Mouse (Mus musculus): ENCODE data around the gene Jam2.

Jam2 gene

DNA sequence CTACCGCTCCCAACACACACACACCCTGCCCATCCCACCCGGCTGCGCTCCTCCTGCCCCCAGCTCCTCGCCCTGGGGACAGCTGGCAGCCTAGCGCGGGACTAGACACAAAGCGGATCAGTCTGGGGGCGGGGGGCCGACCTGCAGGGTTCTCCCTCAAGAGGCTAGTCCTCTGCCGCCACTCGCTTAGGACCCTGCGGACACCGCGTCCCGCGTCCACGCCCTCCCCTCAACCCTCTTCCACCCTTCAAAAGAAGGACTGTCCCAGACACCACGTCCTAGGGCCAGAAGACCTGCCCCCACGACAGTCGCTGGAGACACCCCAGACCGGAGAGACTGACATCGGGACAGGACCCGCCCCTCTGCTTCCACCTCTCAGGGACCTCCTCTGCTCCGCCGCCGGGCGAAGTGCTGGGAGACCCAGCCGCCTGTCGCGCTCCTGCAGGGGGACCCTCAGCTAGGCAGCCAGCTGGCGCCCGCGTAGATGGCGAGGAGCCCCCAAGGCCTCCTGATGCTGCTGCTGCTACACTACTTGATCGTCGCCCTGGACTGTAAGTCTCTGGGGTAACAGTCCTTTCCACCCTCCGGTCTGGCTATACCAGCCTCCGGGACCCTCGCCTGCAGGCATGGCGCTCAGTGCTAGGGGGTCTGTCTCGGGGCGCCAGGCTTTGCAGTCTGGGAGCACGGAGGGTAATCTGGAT lies at the start of gene Jam2:
TSS of gene Jam2 (plus strand) at position 121 of the 701 bp plus-strand sequence.
- DNase-seq, result peak; percentile 10

DNA sequence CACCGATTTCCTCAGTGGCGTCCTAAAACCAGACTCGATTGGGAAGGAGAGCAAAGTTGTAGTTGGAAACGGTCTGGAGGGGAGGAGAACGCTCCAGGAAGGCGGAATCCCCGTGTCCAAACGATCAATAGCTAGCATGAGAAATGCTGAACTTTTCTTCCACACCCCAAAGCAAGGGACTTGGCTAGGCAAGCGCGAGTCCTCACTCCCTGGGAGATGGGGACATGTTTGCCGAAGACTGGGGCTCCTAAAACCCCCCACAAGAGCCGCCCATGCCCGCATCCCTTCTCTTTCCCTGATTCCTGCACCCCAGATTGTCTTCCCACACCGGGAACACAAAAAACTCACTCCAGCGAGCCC lies 39.1 kb upstream of the Jam2 start:
- no peak for DNase-seq

DNA sequence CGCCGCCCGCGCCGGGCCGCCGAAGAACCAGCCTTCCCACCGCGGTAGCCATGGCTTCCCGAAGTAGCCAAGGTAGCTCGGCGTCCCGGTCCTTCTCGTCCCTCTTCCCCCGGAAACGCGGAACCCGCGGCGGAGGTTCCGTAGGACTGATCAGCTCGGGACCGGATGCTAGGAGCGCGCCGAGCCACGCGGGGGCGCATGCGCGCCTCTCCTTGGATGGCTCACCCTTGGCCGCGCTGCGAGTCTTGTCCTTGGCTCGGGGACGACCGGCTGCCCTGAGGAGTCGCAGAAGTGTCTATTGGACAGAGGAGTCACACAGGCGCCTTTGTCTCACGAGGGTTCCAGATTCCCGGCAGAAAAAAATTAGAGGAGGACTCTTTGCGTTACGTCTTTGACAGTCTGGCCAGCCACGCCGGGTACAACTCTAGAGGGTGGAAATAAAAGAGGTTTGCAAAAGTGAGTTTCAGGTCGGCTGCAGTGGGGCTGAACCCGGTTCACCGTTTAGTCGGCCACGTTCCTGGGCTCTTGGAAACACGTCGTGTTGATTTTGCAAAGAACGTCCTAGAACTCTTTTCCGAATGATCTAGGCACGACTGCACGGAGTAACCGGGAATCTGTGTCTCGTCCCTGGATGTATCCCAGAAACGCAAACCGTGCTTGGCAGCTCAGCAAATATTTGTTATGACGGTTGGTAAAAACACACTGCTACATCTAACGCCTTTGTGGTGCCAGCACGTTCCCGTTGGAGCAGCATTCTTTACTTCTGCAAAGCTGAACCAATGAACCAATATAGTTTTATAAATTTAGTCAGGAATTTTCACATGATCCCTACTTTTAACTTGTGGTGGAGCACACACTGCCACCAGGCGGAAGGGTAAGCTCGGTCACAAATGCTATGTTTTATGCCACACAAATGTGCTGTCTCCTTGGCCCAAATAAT lies 38.5 kb upstream of the Jam2 start, which contains the start of gene Mrpl39:
TSS of gene Mrpl39 (minus strand) at position 577 of the 940 bp plus-strand sequence.
- DNase-seq, result peak; percentile 97

DNA sequence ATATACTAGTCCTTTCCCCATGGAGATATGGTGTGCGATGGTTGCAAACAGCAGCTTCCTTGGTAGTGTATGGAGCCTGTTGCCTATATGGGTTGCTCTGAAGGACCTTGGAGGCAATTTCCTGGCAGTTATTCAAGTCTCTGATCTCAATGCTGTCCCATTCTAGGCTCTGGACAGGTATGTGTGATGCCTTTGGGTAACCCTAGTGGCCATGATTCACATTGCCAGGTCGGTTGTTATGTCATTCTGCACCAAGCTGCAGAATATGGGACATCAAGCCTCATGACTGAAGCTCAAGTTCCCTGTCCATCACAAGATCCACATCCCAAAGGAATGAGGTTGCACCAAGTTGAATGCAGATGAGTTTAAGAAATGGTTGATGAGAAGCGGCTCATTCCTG lies 36.6 kb upstream of the Jam2 start:
- no peak for DNase-seq

DNA sequence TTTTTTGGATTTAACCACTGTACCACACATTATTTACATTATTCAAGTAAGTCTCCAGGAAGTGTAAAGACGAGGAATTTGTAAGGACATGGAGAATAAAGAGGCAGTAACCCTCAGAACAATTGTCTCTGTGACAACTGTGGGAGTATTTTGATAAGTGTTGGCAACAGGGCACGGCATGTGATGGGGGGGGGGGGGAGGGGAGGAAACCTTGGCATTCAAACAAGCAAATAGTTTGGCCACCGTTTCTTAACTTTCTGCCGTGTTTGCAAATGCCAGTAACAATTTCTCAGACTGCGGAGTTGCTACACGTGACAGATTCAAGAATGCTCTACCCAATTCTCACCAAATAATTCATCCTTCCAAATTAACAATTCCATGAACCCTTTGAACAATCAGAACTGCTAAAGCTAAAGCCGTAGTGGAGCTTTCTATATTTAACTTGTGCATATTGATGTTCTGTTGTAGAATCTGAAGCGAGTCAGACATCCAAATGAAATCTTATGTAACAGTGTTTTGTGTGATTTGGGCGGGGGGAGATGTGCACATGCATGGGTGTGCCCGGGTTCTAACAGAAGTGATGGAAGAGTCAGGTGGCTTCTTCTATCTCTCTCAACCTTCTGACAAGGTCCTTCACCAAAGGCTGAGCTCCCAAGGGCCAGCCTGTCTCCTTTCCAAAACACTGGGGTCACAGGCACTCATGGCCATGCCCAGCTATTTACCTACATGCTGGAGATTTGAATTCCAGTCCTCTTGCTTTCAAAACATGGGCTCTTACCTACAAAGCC lies 29.0 kb upstream of the Jam2 start:
- DNase-seq, result no peak

DNA sequence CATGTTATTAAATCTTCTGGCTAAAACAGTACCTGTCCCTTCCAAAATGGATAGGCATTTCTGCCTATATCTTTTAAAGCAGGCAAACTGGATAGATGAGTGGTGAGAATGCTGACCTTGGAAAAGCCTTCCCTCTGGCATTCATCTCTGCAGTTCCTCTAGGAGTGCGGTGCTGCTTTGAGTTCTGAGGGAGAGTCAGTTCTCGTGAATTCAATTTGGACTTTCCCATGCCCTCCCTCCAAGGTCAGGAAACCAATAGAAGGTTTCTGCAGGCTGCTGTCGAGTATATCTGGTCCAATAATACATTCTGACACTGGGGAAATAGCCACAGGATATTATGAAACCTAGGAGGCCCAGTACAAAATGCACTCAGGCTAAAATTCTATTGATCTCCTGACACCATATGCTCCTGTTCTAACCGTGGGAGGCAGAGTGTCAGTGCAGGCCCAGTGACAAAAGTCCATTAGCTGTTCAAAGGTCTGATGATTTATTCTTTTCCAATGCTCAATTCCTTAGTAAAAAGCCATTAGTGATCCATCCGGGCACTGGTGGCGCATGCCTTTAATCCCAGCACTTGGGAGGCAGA lies 28.1 kb upstream of the Jam2 start:
- no peak for DNase-seq

DNA sequence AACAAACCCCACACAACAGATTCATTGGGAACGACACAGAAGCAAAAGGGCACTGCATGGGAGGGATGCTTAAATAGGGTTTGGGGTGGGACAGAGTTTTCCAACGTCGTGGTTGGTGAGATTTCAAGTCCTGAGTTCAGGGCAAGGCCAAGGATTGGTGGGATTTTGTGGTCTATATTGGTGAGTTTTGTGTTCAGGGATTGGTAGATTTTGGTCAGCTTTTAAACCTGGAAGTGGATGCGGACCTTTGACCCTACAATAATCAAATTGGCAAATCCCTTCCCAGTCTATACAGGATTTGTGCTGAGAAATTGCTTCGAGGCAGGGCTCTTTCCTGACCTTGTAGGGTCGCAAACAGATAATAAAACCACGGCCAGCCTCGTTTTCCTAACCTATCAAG lies 6.0 kb upstream of the Jam2 start:
- DNase-seq, result no peak

DNA sequence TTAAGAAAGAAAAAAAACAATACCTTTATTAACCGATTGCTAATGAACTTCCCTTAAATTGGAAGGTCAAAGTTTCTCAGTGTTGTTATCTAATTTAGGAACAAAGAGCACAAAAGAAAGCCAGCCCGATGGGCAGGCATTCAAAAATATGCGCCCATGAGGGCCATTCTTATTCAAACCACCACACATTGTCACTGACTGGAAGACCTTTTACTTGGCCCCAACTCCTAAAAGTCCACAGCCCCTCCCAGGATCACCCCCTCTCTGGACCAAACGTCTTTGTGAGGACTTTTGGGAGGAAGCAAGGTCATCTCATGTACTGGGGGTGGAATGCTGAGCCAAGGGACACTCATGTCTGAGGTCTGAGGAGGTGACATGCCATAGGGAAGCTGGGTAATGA lies 4.7 kb upstream of the Jam2 start:
- no peak for DNase-seq

DNA sequence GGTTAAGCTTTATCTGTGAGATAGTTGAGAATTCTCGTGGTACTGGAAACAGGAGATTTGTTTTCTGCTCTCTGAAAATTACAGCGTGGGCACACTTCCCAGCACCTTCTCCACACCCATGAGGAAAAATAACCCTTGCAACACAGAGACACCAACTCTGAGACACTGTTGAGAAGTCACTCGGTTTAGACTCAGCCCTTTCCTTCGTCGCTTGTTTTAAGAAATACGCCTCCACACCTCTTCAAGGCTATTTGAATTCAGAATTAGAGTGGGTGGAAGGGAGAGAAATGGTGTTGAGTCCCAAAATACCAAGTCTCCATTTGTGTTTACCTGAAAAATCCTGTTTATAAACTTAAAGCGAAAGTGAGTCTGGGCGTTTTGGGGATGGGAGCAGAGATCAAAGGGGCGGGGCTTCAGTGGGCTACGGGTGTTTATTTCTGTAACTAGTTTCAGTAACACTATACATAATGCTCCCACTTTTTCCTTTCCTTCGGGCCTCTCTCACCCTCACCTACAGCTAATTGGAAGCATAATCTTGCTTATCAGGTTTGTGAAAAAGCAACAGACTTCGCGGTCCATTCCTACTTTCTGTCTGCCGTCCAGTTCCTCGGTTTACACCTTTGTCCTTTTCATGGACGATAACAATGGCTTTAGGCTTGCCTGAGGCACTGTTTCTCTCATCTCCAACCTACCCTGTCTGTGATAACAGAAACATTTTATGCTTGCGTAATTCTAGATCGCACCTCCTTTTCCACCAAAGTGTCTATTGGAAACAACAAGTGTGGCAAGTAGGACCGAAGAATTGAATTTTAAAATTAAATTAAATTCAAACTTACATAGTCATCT lies 4.1 kb upstream of the Jam2 start:
- DNase-seq, result no peak

DNA sequence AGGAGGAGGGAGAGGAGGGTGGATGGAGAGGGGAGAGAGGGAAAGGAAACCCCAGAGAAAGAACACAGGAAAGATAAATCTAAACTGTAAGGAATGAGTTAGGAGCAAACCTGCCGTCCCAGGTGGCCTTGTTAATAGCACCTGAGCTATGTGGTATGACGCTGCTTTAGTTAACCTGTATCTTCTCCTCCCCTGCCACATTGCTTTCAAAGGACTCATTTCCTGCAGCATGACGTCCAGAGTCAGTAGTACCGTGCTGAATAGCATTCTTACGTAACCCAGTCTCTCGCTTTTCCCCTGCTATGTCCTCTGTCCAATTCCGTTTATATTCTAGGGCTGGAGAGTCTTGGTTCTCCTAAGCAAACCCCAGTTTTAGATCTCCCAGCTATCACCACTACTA lies 3.0 kb upstream of the Jam2 start:
- DNase-seq, result no peak

DNA sequence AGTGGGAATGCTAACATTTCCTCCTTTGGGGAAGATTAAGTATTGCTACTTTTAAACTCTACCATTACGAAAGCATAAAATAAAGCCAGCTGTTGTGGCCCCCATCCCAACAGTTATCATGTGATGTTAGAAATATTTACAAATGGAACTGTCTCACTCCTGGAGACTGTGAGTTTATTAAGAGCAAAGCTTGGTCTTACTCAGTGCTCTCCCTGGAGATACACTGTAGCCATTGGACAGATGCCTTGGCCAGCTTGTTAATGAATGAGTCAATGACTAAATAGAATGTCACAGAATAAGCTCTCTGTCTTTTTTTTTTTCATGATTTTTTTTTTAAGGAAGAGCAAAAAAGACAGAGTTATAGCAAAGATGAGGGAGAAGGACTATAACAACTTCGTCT lies 2.5 kb upstream of the Jam2 start:
- DNase-seq, result no peak

DNA sequence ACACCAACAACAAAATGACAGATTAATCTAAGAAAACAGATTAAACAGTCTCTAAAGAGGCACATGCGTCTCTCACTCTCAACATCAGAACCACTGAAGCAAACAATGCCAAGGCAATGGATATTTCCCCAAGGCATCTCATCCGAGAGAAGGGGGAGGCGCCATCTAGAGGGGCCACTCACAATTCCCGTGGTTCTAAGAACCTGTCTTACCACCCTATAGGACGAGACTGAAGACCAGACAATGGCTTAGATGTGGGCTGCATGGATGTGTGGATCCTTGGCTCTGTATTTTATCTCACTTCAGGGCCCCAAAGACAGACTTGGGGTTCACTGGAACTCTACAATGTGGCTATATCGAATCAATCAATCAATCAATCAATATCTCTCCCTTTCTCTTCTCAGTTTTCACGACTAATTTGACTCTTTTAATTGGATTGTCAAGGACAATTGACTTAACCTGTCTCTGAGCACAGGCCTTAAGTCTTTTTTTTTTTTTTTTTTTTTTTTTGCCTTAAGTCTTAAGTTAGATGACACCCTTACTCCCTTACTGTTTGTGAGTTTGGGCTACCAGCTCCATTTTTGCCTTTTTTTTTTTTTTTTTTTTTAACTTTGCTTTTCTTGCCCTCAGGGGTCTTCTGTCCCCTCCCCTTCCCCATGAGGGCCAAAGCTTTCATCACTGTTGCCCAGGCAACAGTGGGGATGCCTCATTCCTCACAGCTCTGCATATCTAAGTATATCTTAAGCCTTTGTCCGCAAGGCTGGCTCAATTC lies 1.2 kb upstream of the Jam2 start:
- no peak for DNase-seq

DNA sequence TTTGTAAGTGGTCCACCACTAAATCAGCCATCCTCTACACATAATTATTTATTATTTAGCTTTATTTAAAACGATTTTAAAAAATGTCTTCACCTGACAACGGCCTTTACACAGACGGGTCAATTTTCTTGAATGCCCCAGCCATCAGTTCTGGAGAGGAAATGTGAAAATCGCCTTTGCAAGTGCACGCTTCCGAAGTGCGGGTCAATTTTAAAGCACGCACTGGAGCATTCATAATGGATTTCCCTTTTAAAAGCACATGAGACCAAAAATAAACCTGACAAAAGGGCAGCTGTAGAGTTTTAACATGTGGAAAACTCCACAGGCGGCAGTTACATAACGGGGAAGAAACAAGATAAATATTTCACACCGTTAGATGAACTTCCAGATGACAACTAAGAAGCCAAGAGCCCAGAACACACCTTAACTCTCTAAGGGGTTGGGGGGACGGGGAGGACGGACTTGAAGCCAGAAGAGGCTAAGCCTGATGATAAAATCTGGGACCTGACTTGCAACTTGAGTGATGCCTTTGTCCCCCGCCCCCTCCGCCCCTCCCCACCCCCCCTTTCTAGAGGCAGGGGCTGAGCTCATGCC lies 558 bp upstream of the Jam2 start:
- DNase-seq, result no peak

DNA sequence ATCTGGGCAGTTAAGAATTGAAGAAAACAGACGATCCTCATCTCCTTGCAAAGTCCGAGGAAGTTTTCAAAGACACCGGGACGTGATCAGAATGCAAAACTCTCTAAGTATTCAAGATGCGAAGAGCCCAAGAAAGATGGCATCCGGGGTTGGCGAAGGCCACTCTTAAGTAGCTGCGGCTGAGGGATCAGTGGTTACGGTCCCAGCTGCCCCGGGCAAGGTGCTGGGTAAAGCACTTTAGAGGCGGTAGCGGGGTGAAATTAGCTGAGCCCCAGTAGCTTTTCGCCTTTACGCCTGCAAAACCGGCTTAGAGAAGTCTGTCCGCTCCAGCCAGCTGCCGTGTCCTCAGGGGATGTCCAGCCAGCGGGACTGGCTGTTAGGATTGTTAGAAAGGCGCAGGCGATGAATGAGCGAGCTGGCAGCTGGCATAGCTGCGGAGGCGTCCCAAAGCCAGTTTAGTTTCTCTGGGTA lies 873 bp downstream of the Jam2 start:
- peak; percentile 27 for DNase-seq

DNA sequence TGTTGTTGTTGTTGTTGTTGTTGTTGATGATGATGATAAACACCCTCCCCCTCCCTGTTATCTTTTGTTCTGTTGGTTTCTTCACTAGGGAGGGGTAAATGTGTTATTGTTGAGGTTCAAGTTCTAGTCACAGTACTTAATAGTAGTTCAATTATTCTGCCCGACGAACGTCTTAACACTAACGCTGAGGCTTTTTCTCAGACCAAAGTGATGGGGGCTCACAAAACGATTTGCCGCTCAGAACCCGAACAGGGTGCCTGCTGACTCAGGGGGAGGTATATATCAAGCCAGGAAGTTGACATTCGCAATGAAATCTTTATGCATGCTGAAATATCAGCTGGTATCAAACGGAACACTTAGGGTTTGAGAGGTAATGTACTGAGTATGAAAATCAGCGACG lies 1.4 kb downstream of the Jam2 start:
- DNase-seq, result no peak

DNA sequence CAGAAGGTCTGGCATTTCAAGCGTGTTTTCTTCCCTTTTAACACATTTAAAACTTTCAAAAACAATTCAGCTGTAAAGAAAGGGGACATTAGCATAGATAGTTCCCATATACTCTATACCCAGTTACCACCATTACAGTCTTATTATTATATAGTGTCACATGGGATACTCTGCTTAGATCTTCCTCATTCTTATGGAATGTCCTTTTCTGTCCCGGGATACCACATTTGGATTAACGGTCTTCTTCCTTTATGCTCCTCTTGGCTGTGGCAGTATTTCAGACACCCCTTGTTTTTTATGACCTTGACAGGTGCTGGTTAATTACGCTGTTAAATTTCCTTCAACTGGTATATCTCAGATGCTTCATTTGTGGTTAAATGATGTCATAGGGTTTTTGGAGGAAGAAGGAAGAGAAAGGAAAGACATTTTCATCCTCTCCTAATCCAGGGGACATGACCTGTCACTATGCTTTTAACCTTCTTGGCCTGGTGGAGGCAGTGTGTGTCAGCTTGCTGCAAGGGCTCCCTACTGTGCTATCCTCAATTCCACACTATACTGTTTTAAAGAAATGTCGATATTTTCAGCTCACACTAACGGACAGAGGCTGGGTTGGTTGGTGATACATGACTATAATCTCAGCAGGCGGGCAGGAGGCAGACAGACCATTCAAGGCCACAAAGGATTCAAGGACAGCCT lies 2.3 kb downstream of the Jam2 start:
- no peak for DNase-seq

DNA sequence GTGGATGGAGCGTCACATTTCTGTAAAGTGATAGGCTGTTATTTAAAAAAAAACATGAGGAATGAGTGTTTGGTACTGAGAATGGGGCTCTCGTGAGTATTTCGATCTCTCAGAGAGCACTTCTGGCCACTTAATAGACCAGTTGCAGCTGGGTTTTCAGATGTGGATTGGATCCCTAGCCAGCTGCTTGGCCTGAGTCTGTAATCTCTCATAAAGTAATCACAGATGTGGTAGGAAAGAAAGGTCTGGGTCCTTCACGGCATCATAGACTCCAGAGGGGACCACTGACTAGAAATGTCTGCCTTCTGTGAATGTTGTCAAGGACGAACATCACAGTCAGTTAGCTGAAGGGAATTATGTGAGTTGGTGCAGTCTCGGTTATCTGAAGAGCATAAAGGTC lies 4.5 kb downstream of the Jam2 start:
- no peak for DNase-seq

DNA sequence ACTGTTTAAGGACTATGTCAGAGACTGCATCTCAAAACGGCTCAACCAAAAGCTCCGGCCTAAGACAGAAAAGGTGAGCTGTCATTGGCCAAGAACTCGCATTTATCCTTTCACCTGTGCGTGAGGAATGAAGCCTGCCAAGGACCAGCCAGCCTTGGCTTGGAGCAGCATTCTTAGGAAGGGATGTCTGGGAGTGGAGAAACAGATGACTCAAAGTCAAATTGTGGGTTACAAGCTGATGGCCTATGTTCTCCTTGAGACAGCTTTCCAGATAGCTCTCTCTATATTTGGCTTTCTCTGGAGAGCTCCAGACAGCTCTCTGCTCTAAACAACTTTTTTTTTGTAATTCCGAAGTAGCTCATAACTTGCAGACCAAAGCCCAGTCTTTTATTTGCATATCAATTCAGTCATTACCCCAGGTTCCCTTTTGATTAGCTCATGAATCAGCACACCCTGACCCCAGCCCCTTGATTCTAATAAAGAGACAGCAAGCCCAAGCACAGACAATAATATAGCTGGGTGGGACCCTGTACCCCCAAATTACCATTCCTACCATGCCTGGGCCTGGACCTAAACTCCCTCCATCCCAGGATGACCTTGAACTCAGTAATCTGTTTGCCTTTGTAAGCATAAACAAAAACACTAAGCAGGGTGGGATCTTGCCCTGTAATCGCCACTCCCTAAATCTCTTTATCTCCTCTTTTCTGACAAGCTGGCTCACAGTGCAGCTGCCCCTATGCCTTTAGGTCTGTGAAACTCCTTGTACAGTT lies 5.1 kb downstream of the Jam2 start:
- DNase-seq, result no peak

DNA sequence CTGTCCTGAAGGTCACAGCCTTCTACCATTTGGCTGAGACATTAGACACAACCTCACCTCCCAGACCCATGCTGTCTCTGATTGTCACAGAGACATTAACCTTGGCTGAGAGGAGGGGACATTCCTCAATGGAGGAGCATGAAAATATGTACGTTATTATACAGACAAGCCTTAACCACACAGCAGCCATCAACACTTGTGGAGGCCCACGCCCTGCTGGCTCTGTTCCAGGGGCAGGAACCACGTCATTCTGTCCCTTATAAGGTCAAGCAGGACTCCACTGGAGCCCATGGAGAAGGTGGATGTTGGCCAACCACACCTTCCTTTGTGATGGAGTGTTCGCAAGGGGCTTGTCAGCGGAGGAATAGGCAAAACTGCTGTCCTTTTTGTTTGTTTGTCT lies 5.8 kb downstream of the Jam2 start:
- no peak for DNase-seq

All from cerebellum, adult 9-10 months (tissue).